Mouse (Mus musculus): ENCODE results near the gene Zmiz2.
"Not testable (repeated sequence)": the region's sequence is repeated elsewhere in the genome, so short reads cannot be mapped to it uniquely, and the experiment has no call there.

Gene Zmiz2

DNA sequence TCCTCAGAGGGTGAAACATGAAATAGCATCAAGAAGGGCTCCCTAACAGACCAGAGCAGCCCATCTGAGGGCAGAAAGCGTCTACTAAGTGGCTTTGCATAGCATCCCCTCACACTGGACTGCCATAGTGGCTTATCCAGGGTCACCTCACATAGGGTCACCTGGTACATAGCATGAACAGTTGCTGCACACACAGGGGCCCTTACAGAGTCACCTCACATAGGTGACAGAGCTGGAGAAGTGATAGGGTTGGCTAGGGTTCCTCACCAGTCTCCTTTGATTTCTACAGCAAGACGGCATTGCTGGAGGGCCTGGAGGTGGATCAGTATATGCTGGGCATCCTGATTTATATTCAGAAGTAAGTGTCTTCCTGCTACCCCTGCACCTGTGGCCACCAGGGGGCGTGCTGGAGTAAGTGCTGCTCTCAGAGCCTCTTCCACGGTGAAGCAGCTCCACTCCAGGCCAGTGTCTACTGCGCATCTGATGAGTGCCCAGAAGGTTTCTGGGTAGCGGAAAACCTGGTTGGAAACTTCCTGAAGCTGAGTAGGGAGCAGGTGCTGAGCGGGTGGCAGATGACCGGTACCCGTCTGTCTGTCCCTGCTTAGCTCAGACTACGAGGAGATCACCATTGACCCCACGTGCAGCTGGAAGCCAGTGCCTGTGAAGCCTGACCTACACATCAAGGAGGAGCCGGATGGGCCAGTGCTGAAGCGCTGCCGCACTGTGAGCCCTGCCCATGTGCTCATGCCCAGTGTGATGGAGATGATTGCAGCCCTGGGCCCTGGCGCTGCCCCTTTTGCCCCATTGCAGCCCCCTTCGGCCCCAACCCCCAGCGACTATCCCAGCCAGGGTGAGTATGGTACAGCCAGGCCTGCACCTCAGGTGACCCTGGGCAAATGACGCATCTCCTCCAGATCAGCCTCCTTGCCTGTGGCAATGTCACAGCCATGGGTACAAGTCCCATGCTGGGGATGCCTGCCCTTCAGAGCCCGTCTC, 13.9 kb downstream of the Zmiz2 start:
- DNase-seq: peak; percentile 60

DNA sequence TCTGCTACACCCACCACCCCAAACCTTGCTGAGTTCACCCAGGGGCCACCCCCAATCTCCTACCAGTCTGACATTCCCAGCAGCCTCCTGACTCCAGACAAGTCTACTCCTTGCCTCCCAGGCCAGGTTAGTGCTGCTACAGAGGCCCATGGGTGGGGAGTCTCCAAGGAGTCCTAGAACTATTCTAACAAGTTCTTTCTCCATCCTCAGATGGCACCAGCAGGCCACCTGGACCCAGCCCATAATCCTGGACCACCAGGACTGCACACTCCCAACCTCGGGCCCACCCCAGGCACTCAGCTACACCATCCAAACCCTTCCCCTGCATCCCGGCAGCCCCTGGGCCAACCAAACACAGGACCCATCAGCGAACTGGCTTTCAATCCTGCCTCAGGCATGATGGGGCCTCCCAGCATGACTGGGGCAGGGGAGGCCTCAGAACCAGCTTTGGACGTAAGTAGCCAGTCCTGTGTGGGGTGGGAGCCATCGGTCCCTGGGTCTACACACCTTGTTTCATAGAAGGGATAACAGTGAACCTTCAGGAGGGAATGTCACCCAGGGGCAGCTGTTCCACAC, 15.0 kb downstream of the Zmiz2 start:
- DNase-seq: peak; percentile 36

DNA sequence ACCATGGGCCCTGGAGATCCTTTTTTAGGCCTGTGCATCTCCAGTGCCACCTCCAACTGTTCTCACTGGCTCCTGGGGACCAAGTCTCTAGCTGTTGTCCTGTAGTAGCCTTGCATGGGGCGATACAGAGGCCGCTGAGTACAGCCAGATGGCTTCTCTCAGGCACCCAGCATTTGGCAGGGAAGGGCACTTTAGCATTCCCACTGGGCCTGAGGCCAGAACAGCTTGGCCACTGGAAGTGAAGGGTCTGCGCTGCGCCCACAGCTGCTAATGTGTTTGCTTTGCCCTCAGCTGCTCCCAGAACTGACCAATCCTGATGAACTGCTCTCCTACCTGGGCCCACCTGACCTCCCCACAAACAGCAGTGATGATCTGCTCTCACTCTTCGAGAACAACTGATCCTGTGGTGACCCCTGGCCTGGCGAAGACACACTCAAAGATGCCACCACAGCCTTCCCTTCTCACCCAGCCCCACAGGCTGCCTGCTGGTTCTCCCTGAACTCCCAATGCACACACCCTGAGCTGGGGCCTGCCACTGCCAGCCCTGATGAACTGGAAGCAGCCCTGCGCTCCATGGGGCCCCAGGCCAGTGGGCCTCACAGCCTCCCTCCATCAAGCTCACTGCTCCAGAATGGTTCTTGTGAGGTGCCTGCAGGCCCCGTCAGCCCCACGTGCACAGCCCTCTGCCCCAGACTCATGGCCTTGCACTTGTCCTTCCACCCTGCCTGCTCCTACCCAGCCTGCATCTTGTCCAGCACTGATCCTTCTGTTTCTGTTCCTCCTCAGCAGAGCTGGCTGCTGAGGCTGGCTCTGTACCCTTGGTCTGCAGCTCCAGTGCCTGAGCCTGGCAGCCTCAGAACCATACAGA, 16.1 kb downstream of the Zmiz2 start:
- DNase-seq: peak; percentile 47

DNA sequence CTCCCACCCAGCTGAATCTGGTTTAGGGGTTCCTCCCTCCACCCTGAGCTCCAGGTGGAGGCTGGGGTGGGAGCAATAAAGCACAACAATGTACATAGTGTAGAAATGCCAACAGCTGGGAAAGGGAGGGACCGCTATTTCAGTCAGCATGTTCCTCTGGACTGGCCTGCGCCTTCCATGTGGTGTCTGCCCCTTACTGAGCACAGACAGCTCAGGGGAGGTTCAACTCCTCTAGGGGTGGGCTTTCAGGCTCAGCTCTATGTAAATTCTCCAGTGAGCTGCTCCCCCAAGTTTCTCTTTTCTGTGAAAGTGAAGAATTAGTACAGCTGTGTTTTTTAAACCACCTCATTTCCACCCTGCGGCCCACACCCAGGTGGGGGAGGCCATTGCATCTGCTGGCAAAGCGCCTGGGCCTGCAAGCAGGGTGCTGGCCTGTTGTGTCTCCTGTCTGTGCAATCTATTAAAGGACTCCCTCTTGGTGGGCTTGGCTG, 16.8 kb downstream of the Zmiz2 start:
- peak; percentile 62 for DNase-seq

DNA sequence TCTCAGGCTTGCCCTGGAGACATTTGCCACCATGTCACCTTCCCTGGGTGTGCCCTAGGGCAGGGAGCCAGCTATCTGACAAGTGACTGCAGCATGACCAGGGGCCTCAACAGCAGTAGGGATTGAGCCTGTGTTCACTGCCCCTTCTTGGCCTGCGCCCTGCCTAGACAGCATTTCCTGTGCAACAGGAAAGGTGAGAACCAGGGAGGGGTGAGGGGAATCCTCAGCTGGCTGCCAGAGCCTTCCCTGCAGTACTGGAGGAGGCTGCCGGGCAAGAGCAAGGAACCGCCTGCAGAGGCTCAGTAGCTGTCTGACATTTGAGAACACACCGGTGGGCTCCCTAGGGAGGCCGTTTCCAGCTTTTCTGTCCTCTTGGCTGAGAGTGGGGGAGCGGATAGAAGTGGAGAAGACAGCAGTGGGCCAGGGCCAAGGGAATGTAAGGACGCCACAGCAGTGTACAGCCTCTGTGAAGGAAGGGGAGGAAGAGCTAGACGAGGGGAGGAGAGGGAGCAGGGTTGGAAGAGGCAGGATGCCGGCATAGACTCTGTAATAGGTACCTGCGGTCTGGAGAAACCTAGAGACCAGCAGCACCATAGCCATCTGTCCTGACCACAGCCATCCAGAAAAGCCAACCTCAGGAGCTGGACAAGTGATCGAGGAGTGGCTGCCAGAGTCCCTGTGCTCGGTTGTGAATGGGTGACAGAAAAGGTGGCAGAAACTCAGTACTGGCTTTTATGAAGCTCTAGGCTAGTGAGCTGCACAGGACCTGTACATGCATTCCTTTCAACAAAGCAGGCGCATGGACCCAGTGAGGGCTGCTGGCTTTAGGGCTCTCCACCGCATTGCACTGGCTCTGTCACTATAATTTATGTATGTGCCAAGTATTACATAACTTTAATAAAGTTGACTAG, 17.6 kb downstream of the Zmiz2 start:
- peak; percentile 82 for DNase-seq

DNA sequence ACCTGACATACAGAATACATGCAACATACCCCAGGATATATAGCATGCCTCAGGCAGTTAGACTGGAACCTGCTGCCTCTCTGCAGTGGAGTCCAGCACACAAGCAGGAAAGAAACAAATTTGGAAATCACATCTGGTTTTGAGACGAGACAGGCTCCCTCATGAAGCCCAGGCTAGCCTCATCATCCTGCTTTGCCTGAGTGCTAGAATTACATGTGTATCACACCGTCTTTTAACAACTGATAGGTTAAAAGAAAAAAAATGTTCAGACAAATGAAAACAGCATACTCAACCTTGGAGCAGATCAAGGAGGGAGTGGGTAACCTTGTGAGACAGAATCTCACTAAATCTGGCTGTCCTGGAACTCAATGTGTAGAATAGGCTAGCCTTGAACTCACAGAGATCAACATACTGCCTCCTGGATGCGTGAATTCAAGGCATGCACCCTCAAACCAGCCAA, 18.3 kb downstream of the Zmiz2 start:
- no peak for DNase-seq

DNA sequence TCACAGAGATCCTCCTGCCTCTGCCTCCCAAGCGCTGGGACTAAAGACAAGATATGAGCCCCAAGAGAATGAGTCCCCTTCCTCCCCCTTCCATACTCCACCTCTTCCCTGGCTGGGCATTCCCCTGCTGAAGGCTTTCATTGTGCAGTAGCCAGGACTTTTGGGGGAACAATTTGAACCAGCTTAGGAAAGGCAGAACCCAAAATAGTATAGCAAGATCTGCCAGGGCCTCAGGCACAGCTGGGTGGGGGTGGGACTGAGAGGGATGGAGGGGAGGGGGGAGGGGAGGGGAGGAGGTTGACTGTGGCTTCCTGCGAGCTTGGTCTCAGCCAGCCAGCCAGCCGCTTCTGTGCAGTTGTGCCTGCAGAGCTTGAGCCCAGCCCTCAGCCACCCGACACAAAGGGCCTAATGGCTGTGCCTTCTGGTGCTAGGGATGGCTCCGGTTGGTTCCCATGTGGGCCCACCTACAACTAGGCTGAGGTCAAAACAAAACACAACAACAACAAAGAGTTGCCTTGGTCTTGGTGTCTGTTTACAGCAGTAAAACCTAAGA, 21.3 kb downstream of the Zmiz2 start:
- no peak for DNase-seq

DNA sequence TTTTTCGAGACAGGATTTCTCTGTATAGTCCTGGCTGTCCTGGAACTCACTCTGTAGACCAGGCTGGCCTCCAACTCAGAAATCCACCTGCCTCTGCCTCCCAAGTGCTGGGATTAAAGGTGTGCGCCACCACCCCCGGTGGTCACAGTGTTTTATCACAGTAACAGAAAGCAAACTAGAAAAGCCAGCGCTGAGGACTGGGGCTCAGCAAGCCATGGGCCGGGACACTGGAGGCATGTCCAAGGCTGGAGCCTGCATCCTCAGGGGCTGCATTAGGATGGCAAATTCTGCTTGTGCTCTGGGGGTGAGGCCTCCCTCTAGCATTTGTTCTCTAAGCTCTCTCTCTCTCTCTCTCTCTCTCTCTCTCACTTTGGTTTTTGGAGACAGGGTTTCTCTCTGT, 21.9 kb downstream of the Zmiz2 start:
- DNase-seq: not testable (repeated sequence)

DNA sequence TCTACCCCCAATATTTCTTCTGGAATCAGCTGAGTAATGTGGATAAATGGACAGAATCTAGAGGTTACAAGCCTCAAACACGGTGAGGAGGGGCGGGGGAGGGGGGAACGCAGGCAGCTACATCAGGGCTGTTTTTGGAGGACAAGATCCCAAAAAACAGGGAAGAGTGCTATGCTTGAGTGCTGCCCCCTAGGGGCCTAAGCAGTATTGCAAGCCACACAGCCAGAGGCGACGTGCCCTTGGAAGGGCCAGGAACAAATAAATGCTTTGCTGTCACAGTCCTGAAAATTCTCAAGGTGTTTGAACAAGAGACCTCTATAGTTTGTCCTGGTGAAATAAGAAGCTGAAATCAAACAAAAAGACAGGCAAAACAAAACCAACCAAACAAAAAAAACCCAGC, 22.8 kb downstream of the Zmiz2 start:
- DNase-seq: peak; percentile 89

DNA sequence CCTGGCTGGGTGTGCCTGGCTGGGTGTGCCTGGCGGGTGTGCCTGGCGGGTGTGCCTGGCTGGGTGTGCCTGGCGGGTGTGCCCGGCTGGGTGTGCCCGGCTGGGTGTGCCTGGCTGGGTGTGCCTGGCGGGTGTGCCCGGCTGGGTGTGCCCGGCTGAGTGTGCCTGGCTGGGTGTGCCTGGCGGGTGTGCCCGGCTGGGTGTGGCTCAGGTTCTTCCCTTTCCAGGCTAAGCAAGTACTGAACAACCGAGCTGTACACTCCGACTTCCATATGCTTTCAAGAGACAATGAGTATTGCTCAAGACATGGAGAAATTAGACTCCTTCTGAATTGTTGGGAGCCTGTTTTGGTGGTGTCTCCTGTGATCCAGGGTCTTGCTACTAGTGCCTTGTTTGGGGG, 24.4 kb downstream of the Zmiz2 start:
- no peak for DNase-seq

DNA sequence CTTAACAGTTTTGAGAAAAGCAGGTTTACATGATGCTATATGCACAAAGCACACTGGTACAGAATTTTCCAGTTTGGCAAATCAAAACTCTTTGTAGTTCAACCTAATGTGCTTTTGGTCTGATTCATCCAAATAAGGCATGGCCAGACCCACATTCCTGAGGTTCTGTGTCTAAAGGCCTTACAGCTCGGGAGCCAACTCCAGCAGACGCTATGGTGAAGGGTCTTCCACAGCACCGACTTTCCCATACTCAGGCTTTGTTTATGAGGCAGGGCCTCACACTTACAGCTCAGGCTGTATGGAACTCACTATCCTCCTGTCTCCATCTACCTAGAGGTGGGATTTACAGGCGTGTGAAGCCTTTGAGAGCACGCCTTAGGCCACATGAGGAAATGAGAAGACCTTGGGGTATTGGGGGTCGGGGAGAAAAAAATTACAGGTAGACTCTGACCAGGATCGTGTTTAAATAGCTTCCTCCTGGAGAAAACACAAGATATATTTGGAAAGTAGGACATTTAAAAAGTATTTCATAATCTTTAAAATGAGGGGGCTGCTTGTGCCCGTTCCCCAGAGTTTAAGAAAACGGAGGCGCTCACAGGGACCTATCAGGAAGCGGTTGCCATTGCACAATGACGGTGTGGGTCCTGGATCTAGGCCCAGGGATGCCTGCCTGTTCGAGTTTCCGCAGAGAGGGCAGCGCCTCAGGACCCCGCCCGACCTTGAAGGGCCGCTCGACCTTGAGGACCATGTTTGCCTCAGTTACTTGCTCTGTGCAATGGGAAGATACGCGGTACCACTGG, 26.1 kb downstream of the Zmiz2 start, which contains the start of gene Ppia:
Ppia (plus strand) TSS at position 693 of the 800 bp plus-strand sequence.
- peak; percentile 50 for DNase-seq

DNA sequence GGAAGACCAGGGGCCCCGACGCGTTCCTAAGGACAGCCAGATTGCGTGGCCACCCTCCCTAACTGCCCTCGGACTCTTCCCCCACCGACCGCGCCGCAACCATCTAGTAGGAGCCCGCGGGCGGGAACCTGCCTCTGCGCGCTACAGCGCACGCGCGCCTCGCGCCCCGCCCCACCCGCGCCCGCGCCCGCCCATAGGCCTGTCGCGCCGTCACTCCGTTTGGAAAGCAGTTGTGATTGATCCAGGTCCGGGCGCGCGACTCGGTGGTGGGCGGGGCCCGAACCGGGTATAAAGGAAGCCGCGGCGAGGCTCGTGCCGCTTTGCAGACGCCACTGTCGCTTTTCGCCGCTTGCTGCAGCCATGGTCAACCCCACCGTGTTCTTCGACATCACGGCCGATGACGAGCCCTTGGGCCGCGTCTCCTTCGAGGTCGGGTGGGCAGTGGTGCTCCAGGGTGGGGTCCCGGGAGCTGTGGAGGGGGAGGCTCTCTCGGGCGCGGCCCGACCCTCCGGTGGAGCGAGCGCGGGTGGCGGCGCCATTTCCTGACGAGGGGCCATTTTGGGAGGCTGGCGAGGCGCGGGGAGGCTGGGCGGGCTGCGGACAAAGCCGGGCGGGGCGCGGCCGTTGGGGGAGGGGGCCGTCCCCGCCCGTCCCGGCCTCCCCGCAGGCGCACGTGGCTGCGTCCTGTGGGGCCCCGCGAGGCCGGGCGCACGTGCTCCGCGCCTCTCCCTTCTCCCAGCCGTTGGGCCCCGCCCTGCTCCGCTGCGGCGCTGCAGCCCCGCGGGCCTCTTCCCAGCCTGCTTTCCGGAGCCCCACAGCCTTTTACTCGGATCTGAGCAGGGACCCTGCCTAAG, 26.9 kb downstream of the Zmiz2 start:
- DNase-seq: peak; percentile 99

DNA sequence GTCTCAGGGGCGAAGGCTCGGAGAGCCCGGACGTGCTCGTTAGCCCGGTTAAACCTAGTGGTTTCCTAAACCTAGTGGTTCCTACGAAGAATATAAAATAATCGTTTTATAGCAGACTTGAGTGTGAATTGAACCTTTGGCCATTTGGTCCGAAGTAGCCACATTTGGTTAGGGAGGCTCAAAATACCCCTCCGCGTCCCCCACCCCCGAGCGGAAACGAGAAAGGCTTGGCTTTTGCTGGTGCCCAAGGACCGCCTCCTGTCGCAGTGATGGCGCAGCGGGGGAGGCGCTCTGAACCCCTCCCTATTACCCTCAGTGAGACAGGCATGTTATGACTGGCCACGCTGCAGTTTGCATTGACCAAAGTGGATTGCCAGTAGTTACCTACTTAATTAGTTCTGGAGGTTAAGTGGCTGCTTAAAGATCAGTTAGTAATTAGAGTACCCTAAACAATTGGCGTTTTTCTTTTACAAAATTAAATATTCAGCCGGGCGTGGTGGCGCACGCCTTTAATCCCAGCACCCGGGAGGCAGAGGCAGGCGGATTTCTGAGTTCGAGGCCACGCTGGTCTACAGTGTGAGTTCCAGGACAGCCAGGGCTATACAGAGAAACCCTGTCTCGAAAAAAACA, 27.6 kb downstream of the Zmiz2 start:
- peak; percentile 87 for DNase-seq

DNA sequence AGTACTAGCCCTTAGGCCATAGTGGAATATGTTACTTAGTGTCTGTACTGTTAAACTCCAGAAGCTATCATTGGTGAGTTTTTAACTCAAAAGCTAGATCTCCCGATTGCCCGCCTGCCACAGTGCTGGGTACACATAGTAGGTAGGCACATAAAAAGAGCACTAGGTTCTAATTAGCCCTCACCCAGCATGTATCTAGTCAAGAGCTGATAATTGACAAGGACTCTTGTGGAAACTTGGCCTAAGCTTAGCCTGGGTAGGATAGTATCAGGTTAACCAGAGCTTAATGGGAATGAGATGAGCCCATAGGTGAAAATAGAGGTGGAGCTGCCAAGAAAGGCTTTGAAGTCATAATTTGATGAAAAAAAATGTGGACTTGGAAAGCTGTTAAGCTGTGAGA, 28.2 kb downstream of the Zmiz2 start:
- peak; percentile 59 for DNase-seq

DNA sequence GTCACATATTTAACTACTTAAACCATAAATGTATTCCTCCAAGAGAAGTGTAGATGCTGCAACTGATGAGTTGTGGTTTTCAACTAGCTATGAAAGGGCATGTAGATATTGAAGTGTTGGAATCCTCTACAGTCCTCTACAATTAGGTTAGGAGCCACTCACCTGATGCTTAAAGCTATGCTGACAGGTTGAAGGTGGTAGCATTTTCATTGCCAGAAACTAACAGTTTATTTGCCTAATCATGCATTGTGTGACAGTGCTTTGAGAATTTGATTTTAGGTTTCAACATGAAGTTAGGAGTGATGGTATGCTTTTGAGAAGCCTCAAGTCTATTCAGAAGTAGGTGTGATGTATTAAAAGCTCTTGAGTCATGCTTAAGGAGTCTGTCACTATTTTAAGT, 28.6 kb downstream of the Zmiz2 start:
- DNase-seq: no peak

DNA sequence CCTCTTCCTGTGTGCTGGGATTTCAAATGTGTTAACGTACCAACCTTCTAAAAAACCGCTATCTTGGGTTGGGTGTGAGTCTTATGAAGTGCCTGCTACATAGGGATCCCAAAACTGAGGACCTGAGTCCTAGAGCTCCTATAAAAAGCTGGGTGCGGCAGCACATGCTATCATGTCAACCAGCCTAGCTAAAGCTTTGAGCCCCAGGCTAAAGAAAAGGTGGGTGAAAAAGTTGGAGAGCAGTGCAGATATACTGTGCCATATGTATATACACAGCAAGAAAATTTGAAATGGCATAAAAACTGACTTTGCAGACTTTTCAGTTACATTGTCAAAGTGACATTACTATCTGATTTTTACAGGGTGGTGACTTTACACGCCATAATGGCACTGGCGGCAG, 29.9 kb downstream of the Zmiz2 start:
- DNase-seq: no peak

DNA sequence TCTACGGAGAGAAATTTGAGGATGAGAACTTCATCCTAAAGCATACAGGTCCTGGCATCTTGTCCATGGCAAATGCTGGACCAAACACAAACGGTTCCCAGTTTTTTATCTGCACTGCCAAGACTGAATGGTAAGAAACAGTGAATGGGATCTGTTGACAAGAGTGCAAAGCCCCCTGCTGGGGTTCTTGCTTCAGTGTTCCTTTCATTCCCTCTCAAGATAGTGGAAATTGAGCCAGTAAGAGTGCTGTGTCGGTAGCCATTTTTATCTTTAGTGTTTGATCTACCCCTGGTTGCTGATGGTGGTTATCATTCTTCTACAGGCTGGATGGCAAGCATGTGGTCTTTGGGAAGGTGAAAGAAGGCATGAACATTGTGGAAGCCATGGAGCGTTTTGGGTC, 30.3 kb downstream of the Zmiz2 start:
- not testable (repeated sequence) for DNase-seq

DNA sequence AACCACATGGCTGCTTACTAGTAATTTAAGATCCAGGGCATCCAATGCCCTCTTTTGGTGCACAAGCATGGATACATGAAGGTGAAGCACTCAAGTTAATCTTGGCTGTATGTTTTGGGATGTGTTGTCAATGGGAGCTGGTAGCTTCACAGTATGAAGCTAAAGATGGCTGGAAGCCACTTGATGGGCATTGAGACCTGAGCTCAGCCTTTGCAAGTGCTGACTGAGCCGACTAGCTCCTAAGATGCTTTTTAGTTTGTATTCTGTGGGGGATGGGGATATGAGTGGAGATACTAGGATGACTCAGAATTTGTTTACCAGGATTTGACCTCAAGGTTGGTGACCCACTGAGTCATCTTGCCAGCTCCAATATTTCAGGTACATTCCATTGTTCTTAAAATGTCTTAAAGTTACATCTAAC, 31.4 kb downstream of the Zmiz2 start:
- no peak for DNase-seq

DNA sequence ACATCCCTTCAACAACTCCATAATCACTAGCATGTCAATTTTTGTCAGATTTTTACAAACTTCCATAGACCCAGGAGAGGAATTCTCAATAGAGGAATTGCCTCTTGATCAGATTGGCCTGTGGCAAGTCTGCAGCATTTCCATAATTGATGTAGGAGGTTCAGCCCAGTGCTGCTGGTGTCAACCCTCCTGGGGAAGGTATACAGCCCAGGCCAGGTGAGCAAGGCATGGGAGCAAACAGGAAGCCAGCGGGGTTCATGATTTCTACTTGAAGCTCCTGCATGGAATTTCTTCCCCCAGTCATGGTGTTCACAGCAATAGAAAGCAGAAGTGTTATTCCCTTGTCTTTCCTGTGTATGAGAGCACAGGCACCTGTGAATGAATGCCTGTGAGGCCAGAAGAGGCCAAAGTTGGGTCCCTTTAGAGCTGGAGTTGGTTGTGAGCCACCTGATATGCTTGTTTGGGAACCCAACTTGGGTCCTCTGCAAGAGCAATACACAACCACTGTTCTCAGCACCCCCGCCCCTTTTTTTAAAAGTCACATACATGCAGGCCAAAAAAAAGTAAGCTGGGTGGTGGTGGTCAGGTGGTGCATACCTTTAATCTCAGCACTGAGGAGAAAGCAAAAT, 32.0 kb downstream of the Zmiz2 start:
- no peak for DNase-seq

Data from cerebellum, adult 9-10 months (tissue).